Mouse (Mus musculus): ENCODE data around the gene C2cd4c.

Gene C2cd4c

GRCm38 (mm10) chr10:79613578-79614304 is at the start of gene C2cd4c:
TSS of gene C2cd4c (minus strand) at chr10:79614025.
- DNase-seq (ENCODE audit: low spot score in 2 of 2): peak in 1 of 2 experiments; percentile 38

- DNase-seq (ENCODE audit: low spot score in 2 of 2): no peak
Observed at GRCm38 (mm10) chr10:79661861-79662260, 48.0 kb upstream of the C2cd4c start.

GRCm38 (mm10) chr10:79660298-79660697 is 46.5 kb upstream of the C2cd4c start:
- no peak for DNase-seq (ENCODE audit: low spot score in 2 of 2)

- no peak for DNase-seq (ENCODE audit: low spot score in 2 of 2)
Observed at GRCm38 (mm10) chr10:79658829-79659228, 45.0 kb upstream of the C2cd4c start.

- DNase-seq (ENCODE audit: low spot score in 2 of 2): no peak
Observed at GRCm38 (mm10) chr10:79654946-79655395, 41.1 kb upstream of the C2cd4c start.

GRCm38 (mm10) chr10:79652789-79653188 is 39.0 kb upstream of the C2cd4c start:
- no peak for DNase-seq (ENCODE audit: low spot score in 2 of 2)

- DNase-seq (ENCODE audit: low spot score in 2 of 2): peak; percentile 58 to 65
Observed at GRCm38 (mm10) chr10:79649070-79649751, 35.4 kb upstream of the C2cd4c start.

- no peak for DNase-seq (ENCODE audit: low spot score in 2 of 2)
Observed at GRCm38 (mm10) chr10:79645711-79646110, 31.9 kb upstream of the C2cd4c start, which contains the start of gene Odf3l2. TSS of gene Odf3l2 (minus strand) at chr10:79645738.

GRCm38 (mm10) chr10:79638486-79639204 is 24.8 kb upstream of the C2cd4c start:
- DNase-seq (ENCODE audit: low spot score in 2 of 2): peak; percentile 17 to 30

GRCm38 (mm10) chr10:79637128-79638110 is 23.6 kb upstream of the C2cd4c start, which contains the start of gene Shc2:
TSS of gene Shc2 (minus strand) at chr10:79637918.
- peak; percentile 23 to 24 for DNase-seq (ENCODE audit: low spot score in 2 of 2)

- DNase-seq (ENCODE audit: low spot score in 2 of 2): no peak
Observed at GRCm38 (mm10) chr10:79636287-79636686, 22.5 kb upstream of the C2cd4c start.

- no peak for DNase-seq (ENCODE audit: low spot score in 2 of 2)
Observed at GRCm38 (mm10) chr10:79633006-79633777, 19.4 kb upstream of the C2cd4c start.

GRCm38 (mm10) chr10:79631432-79631831 is 17.6 kb upstream of the C2cd4c start:
- no peak for DNase-seq (ENCODE audit: low spot score in 2 of 2)

- DNase-seq (ENCODE audit: low spot score in 2 of 2): no peak
Observed at GRCm38 (mm10) chr10:79628377-79628776, 14.6 kb upstream of the C2cd4c start.

GRCm38 (mm10) chr10:79626156-79626555 is 12.3 kb upstream of the C2cd4c start:
- no peak for DNase-seq (ENCODE audit: low spot score in 2 of 2)

- DNase-seq (ENCODE audit: low spot score in 2 of 2): no peak
Observed at GRCm38 (mm10) chr10:79625398-79625797, 11.6 kb upstream of the C2cd4c start.

- no peak for DNase-seq (ENCODE audit: low spot score in 2 of 2)
Observed at GRCm38 (mm10) chr10:79623950-79624349, 10.1 kb upstream of the C2cd4c start.

- no peak for DNase-seq (ENCODE audit: low spot score in 2 of 2)
Observed at GRCm38 (mm10) chr10:79616376-79616775, 2.6 kb upstream of the C2cd4c start.

GRCm38 (mm10) chr10:79615860-79616259 is 2.0 kb upstream of the C2cd4c start:
- DNase-seq (ENCODE audit: low spot score in 2 of 2): no peak

GRCm38 (mm10) chr10:79614305-79614643 is 449 bp upstream of the C2cd4c start:
- DNase-seq (ENCODE audit: low spot score in 2 of 2): no peak

All from urinary bladder, postnatal 36 days (tissue).